Mouse (Mus musculus) cerebellum, adult 11-12 months (tissue): ENCODE measurements around the gene 1810046K07Rik.

Experiments used
- DNase-seq: peaks from one replicate; pipeline ENCODE4 v3.0.0; 2022

1810046K07Rik gene

GRCm38 (mm10) chr9:51303980-51304379, 24.7 kb downstream of the 1810046K07Rik start:
- DNase-seq, result no peak

- no peak for DNase-seq
Observed at GRCm38 (mm10) chr9:51293541-51293940, 35.2 kb downstream of the 1810046K07Rik start.

- DNase-seq, result peak; percentile 43
Observed at GRCm38 (mm10) chr9:51292674-51293073, 36.0 kb downstream of the 1810046K07Rik start.

GRCm38 (mm10) chr9:51290980-51291379, 37.7 kb downstream of the 1810046K07Rik start:
- no peak for DNase-seq

GRCm38 (mm10) chr9:51286079-51286478, 42.6 kb downstream of the 1810046K07Rik start:
- no peak for DNase-seq

- DNase-seq, result peak; percentile 12
Observed at GRCm38 (mm10) chr9:51278500-51279381, 50.0 kb downstream of the 1810046K07Rik start, which contains the start of gene Colca2. Gene Colca2 (minus strand): TSS chr9:51278569.

- no peak for DNase-seq
Observed at GRCm38 (mm10) chr9:51277834-51278498, 50.8 kb downstream of the 1810046K07Rik start.

- DNase-seq, result no peak
Observed at GRCm38 (mm10) chr9:51274678-51275077, 54.0 kb downstream of the 1810046K07Rik start.

GRCm38 (mm10) chr9:51273581-51274154, 55.0 kb downstream of the 1810046K07Rik start:
- no peak for DNase-seq

- DNase-seq, result no peak
Observed at GRCm38 (mm10) chr9:51272102-51272501, 56.6 kb downstream of the 1810046K07Rik start.

DNA sequence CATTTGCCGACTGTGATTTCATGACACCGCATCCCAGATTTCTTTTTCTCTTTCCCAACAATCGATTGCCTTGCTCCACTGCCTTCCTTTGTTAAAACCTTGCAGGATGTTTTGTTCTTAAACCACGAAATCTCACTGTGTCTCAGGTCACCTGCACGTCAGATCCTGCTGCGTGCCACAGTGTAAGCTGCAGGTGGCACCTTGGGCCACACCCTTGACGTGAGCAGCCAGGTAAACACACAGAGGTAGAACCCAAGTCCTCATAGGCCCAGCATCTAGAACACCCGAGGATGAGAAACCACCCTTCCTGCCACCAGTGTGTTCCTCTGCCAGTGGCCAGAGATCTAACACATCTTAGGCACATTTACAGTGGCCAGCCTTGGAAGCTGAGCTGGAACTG, 57.6 kb downstream of the 1810046K07Rik start:
- no peak for DNase-seq

DNA sequence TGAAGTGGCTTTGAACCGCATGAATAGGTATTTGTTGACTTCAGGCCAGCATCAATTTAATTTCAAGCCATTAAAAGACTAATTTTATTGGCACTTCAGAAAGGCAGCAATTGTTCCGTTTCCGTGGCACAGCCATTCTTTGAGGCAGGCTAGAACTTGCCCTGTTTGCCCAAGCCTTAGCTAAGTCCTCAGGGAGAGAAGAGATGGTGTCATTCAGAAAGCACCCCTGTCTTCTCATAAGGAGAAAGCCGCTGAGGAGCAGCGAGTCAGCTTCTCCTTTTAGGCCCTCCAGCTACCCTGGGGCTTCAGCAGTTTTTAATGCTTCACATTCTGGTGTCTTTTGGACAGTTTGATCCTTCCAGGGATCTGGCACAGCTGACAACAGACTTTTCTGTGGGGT, 59.9 kb downstream of the 1810046K07Rik start:
- no peak for DNase-seq

- no peak for DNase-seq
Observed at GRCm38 (mm10) chr9:51258426-51258825, 70.3 kb downstream of the 1810046K07Rik start.

- no peak for DNase-seq
Observed at GRCm38 (mm10) chr9:51256780-51257502, 71.8 kb downstream of the 1810046K07Rik start.
